Mouse (Mus musculus) lung, postnatal 0 days (tissue): ENCODE data around the gene Ccno.

ENCODE experiments used
- CTCF ChIP-seq: IDR thresholded peaks from 2 replicates; pipeline ENCODE4 v1.5.1; 2016; ENCODE audit warnings: antibody characterized with exemption, mild to moderate bottlenecking
- EP300 ChIP-seq: IDR thresholded peaks from 2 replicates; pipeline ENCODE4 v1.6.1; 2016; ENCODE audit warnings: antibody characterized with exemption, mild to moderate bottlenecking, control low read depth

- no peak for TF ChIP-seq CTCF
- TF ChIP-seq EP300, result no peak; the same call in 1 of the 2 replicates
Observed at GRCm38 (mm10) chr13:112990346-112990745, 2.7 kb downstream of the Ccno start.
